Mouse (Mus musculus): ENCODE results near the gene Pde1c. TPM values are rescaled to one million over a fixed set of nuclear protein-coding genes. Genes with fewer than 3 reads are reported as not detected.

Gene Pde1c
- total and polyA plus RNA-seq, 3 experiments: 0.17 to 0.31 TPM; not detected in 1

DNA sequence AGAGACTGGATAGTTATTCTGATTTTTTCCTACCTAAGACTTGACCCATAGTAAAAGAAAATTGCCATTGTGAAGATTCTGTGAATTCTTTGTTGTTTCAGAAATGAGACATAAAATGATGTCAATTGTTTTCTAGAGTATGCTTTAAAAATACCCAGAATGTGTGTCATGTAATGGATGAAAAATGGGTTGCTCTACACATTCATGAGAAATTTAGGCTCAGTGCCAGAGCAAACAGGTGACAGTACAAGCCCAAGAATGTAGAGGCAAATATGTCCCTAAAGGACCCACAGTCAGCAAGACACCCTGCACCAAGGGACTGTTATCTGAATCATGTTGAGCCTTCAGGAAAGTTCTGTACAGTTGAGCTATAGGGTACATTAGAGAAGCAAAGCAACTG lies 500.4 kb downstream of the Pde1c start:
- no peak for DNase-seq

DNA sequence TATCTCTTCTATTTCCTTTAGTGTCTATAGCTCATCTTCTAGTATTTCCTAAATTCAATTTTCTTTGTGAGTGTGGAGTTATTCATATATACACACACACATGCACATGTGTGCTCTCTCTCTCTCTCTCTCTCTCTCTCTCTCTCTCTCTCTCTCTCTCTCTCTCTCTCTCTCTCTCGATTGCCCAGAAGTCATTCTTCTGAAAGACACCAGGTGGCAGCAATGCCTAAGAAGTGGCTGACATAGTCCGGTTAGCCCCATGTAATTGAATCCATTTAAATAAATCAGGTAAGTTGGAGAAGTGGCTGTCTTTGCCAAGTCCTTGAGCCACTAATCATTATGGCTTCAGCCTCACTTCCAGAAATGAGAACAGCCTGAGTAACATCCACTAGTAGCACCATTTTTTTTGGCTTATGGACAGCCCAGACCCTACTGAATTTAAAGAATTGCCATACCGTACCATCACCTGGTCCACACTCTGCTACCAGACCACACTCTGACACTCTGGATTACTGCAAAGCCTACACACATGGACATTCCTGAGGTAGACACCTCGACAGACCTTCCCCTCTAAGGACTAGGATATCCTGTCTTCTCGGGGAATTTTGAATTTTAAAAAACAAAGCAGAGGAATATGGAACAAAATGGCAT lies 502.1 kb downstream of the Pde1c start:
- peak; percentile 37 for DNase-seq

DNA sequence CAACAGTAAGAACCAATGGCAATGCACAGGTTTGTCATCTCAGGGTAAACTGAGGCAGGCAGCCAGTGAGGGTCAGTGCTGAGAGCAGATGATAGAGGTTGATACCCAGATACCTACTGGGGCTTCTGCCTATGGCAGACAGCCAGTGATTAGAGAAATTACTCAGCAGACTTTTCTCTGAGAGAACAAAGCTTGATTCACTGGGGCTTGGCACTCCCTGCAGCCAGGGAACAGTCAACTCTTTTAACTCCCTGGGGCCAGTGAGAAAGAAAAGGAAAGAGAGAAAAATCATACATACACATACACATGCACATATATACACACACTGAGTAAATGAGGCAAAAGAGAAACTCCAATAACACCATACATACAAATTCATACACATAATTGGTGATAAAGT lies 505.2 kb downstream of the Pde1c start:
- no peak for DNase-seq

DNA sequence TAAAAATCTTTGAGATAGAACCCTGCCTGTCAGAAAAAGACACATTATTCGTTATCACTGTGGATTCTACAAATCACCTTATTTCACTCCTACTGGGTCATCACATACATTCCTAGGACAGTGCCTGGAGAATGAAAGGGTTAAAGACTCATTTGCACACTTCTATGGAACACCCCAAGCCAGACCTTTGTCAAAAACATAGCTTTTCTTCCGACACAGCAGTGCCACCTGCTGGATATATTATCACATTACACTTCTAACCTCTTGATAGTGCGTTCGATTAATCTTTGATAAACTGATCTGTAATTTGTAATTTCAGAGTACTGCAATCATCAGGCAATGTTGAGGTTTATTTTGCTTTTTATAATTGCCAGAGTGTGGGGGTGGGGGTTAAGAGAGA lies 519.8 kb downstream of the Pde1c start:
- peak; percentile 7 for DNase-seq

DNA sequence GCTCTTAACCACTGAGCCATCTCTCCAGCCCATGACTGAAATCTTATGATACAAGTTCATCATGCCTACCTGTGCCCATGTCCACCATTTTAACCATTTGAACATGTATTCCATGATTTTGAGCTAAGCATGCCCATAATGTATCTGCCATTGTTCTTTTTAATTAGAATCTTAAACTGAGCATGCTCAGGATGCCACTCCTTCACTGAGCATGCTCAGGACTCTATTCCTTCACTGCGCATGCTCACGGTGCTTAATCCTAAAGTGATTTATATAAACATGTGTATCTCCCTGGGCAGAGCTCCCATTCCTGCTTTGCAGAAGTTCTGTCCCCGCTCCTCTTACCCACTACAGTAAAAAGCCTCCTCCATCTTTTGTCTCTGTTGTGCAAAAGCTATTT lies 520.3 kb downstream of the Pde1c start:
- DNase-seq: no peak

DNA sequence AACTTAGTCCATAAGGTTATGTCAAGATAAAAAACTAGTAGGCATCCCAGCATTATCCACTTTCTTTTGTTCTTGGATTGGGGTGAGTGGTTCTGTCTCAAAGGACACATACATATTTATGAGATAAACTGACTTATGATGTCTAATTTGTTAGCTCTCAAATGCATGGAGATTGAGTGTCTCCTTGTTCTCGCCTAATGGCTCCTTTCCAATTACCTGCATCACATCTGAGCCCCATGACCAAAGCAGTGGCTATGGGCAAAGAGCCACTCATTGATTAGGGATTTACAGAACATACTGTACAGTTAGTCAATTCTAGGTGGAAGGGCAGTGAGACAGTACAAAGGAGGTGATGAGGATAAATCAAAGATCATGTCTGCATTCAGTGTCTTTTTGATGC lies 524.2 kb downstream of the Pde1c start:
- no peak for DNase-seq

DNA sequence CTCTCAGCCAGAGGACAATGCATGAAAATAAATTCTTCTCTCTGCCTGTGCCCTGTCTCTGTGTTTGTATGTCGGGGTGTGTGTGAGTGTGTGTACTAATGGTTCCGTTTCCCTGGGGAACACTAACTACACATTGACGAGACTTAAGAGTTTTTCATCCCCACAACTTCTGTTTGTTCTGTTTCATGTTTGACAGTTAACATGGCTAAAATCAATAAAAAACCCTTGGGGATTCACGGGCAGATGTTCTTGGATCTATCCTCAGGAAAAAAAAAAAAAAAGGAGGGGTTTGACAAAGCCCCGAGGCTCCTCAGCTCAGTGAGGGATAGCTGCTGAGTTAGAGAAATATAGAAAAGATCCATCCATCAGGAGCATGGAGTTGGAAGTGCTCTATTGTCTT lies 524.6 kb downstream of the Pde1c start:
- DNase-seq: no peak

DNA sequence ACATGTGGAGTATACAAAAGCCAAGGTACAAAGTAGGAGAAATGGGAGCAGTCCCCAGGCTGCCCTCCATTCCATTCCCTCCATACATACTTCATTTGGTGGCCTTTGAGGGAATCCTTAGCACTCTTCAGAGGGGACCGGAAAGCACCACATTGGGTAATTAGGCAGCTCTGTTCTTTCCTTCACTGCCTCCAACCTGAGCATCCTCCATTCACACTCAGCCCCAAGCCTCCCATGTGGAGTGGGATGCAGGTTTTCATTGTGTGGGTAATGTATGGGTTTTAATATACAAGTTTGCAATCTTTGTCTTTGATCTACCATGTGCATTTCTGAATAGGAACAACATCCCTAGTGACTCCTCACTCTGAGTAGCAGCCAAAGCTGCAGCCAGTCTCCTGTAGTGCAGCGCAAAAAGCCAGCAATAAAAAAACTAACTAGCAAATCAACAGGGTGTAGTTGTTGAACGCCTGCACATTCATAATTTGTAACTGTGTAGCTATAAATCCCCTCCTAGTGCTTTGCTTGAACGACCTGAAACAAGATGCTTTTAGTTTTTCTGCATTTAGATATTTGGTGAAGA lies 529.3 kb downstream of the Pde1c start:
- DNase-seq: no peak

DNA sequence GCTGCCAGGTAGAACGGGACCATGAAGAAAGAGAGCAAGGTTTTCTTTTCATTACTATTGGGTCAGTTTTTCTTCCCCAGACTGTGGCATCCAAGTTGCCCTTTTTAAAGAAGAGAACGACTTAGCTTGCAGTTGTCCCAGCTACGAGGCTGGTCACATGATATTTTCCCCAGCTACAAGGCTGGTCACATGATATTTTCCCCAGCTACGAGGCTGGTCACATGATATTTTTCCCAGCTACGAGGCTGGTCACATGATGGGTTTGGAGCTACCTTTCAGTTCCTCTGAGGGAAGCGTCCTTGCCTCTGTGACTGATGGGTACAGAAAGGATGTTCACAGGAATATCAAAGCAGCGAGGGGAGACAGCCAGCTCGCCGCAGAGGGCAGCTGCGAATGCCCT lies 533.8 kb downstream of the Pde1c start:
- DNase-seq: no peak

DNA sequence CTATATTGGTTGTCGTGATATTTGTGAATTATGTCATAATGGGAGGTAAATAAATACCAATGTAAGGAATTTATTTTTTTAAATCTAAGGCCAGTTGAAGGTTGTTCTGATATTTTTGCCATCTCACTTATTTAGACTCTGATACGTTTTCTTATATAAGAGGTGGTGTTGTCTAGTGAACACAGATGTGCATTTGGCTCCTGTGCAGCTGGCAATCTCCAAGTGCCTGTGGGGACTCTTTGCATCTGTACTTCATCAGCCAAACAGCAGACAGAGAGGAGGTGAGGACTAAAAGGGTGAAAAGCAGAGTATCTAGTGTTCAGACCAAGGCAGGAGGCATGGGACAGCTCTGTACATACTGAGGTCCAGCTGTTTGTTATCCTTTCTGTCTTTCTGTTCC lies 536.7 kb downstream of the Pde1c start:
- no peak for DNase-seq

DNA sequence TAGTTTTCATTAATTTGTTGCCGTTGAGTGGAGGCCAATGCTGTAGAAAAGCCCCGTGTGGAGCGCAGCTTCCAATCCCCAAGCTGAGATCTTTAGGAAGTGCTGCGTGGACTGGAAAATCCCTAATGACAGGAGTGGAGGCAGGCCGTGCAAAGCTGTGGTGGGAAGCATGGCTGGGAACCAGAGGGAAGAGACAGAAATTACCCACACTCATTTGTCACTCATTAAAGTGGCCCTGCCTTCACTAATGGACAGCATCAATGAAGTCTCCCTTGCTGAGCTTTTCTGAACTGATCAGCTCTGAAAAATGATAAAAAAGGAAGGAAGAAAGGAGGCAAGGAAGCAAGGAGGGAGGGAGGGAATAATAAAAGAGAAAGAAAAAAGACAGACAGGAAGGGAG lies 538.9 kb downstream of the Pde1c start:
- DNase-seq: no peak

DNA sequence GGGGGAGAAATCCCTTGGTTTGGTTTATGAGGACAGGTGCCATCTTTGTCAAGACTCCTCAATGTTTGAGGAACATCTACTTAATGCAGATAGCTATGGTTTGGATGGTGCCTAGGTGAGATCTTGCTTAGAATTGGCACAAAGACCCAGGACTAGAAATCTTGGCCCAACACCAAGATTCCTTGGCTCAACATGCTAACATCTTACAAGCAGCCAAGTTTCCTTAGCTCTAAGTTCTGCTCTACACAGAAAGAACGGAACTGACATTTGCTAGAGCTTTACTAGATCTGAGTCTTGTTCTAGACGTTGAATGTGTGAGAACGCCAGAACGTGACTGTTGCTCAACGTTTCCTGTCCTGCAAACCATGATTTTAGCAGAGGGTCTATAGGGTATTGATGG lies 540.9 kb downstream of the Pde1c start:
- DNase-seq: no peak

DNA sequence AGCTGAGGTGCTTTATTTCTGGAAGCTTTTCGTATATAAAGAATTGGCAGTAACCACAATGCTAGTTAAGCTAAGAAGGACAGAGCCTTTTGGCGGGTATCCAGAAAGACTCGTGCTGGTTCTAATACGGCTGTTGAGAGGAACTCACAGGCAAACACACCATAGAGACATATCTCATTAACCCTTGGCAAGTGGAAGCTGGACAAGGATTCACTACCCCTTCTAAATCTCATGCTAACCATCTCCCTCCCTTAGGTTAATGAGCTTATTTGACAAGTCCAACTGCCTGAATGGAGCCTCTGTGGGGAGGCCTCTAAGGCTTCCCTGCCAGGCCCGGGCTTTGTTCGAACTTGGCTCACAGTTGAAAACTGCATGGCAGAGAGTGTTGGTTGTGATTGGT lies 541.6 kb downstream of the Pde1c start:
- no peak for DNase-seq

DNA sequence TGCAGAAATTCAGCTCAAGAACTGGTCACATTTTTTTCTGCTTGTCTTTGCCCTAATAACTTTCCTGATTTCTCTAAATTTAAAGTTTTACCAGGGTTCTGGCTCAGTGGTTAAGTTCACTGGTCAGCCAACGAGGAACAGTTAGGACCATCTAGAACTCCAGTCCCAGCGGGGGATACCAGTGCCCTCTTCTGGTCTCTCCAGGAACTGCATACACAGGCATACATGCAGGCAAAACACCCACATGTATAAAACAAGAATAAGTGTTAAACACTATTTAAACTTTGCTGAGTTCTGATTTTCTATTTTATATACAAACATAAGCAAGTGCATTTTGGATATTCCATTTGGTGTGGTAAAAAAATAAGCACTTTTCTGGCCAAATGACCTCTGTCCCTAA lies 543.4 kb downstream of the Pde1c start:
- DNase-seq: no peak

Small RNA genes lying within 50 kb of the gene (microRNA-seq; reads per million reads assigned to microRNA genes)
- gene Gm44413: 0 reads per million in 2 experiments

Other genes with a start within 250 kb of the Pde1c start
- gene Lsm5, start 135.6 kb upstream of the Pde1c start, total RNA-seq (2021): 10 to 100 TPM; 18.9 to 28.1 TPM
- gene Lsm5, start 135.6 kb upstream of the Pde1c start, polyA plus RNA-seq (2012; rRNA removed): 0.31 TPM in 1 of 2 replicates, not detected in the other
- 10 to 100 TPM; 18.8 to 28.4 TPM for gene Avl9, start 145.8 kb upstream of the Pde1c start, total RNA-seq (2021)
- gene Avl9, start 145.8 kb upstream of the Pde1c start, polyA plus RNA-seq (2012; rRNA removed): 6.1 and 6.8 TPM in 2 replicates
- 10 to 100 TPM; 28.5 to 32.7 TPM for gene Kbtbd2, start 228.7 kb upstream of the Pde1c start, total RNA-seq (2021)
- gene Kbtbd2, start 228.7 kb upstream of the Pde1c start, polyA plus RNA-seq (2012; rRNA removed): 3.0 and 4.3 TPM in 2 replicates